Mouse (Mus musculus): ENCODE data around the gene Galntl6. TPM values are rescaled to one million over a fixed set of nuclear protein-coding genes. Genes with fewer than 3 reads are reported as not detected.

The Galntl6 gene
- polyA plus RNA-seq, 1 experiment from 2014 or later, result 0.36 TPM

- ATAC-seq (ENCODE audit: low read depth), result no peak
- no peak overlapping the region for H3K9ac ChIP-seq (ENCODE audit: low read length)
- H3K4me2 ChIP-seq (ENCODE audit: low read depth, low read length), result no peak overlapping the region
- no peak overlapping the region for H3K27ac ChIP-seq (ENCODE audit: low read length)
- WGBS, result 37% methylated on average over 3 of the region's 3 CpGs
- H3K9me3 ChIP-seq (ENCODE audit: control insufficient read depth, low read length), result no peaks in the 10 kb centered on the region
- no peaks in the 10 kb centered on the region for H3K4me1 ChIP-seq (replicated peaks; ENCODE audit: control insufficient read depth, insufficient read depth, low read length)
- no peaks in the 10 kb centered on the region for H3K36me3 ChIP-seq (ENCODE audit: control insufficient read depth, insufficient read depth, low read length)
- H3K27me3 ChIP-seq (ENCODE audit: control insufficient read depth, insufficient read depth, low read depth, low read length), result no peaks in the 10 kb centered on the region
- no peak overlapping the region for H3K4me3 ChIP-seq (ENCODE audit: low read length)
Observed at GRCm38 (mm10) chr8:58396500-58396899, 515.9 kb downstream of the Galntl6 start.

- WGBS, result 66% methylated on average over 1 of the region's 1 CpGs
- H3K4me2 ChIP-seq (ENCODE audit: low read depth, low read length), result no peak overlapping the region
- H3K36me3 ChIP-seq (ENCODE audit: control insufficient read depth, insufficient read depth, low read length), result no peaks in the 10 kb centered on the region
- H3K27ac ChIP-seq (ENCODE audit: low read length), result no peak overlapping the region
- H3K27me3 ChIP-seq (ENCODE audit: control insufficient read depth, insufficient read depth, low read depth, low read length), result no peaks in the 10 kb centered on the region
- no peaks in the 10 kb centered on the region for H3K4me1 ChIP-seq (replicated peaks; ENCODE audit: control insufficient read depth, insufficient read depth, low read length)
- no peak for ATAC-seq (ENCODE audit: low read depth)
- H3K9ac ChIP-seq (ENCODE audit: low read length), result no peak overlapping the region
- H3K9me3 ChIP-seq (ENCODE audit: control insufficient read depth, low read length), result no peaks in the 10 kb centered on the region
- no peak overlapping the region for H3K4me3 ChIP-seq (ENCODE audit: low read length)
Observed at GRCm38 (mm10) chr8:58395879-58396278, 516.6 kb downstream of the Galntl6 start.

- Histone ChIP-seq H3K4me1 (replicated peaks; ENCODE audit: control insufficient read depth, insufficient read depth, low read length) (no peaks in the 10 kb centered on the region), H3K9me3 (ENCODE audit: control insufficient read depth, low read length) (no peaks in the 10 kb centered on the region), H3K9ac (ENCODE audit: low read length) (no peak overlapping the region), H3K4me3 (ENCODE audit: low read length) (no peak overlapping the region), H3K27ac (ENCODE audit: low read length) (no peak overlapping the region), H3K4me2 (ENCODE audit: low read depth, low read length) (no peak overlapping the region), H3K27me3 (ENCODE audit: control insufficient read depth, insufficient read depth, low read depth, low read length) (no peaks in the 10 kb centered on the region), H3K36me3 (ENCODE audit: control insufficient read depth, insufficient read depth, low read length) (no peaks in the 10 kb centered on the region)
- 71% methylated on average over 2 of the region's 2 CpGs for WGBS
- no peak for ATAC-seq (ENCODE audit: low read depth)
Observed at GRCm38 (mm10) chr8:58372389-58372788, 540.1 kb downstream of the Galntl6 start.

GRCm38 (mm10) chr8:58371979-58372378 lies 540.5 kb downstream of the Galntl6 start:
- WGBS, result 83% methylated on average over 10 of the region's 10 CpGs
- no peak for ATAC-seq (ENCODE audit: low read depth)

GRCm38 (mm10) chr8:58331151-58331550 lies 581.3 kb downstream of the Galntl6 start:
- Histone ChIP-seq H3K9me3 (ENCODE audit: control insufficient read depth, low read length) (no peaks in the 10 kb centered on the region), H3K27ac (ENCODE audit: low read length) (no peak overlapping the region), H3K36me3 (ENCODE audit: control insufficient read depth, insufficient read depth, low read length) (no peaks in the 10 kb centered on the region), H3K4me1 (replicated peaks; ENCODE audit: control insufficient read depth, insufficient read depth, low read length) (no peaks in the 10 kb centered on the region), H3K4me2 (ENCODE audit: low read depth, low read length) (no peak overlapping the region), H3K4me3 (ENCODE audit: low read length) (no peak overlapping the region), H3K9ac (ENCODE audit: low read length) (no peak overlapping the region), H3K27me3 (ENCODE audit: control insufficient read depth, insufficient read depth, low read depth, low read length) (no peaks in the 10 kb centered on the region)
- 60% methylated on average over 1 of the region's 1 CpGs for WGBS
- no peak for ATAC-seq (ENCODE audit: low read depth)

More at GRCm38 (mm10) chr8:58371979-58372378, 540.5 kb downstream of the Galntl6 start:
- no peaks in the 10 kb centered on the region for H3K27me3 ChIP-seq (ENCODE audit: control insufficient read depth, insufficient read depth, low read depth, low read length)
- no peak overlapping the region for H3K27ac ChIP-seq (ENCODE audit: low read length)
- H3K4me1 ChIP-seq (replicated peaks; ENCODE audit: control insufficient read depth, insufficient read depth, low read length), result no peaks in the 10 kb centered on the region
- H3K9ac ChIP-seq (ENCODE audit: low read length), result no peak overlapping the region
- H3K36me3 ChIP-seq (ENCODE audit: control insufficient read depth, insufficient read depth, low read length), result no peaks in the 10 kb centered on the region
- no peak overlapping the region for H3K4me3 ChIP-seq (ENCODE audit: low read length)
- no peak overlapping the region for H3K4me2 ChIP-seq (ENCODE audit: low read depth, low read length)
- no peaks in the 10 kb centered on the region for H3K9me3 ChIP-seq (ENCODE audit: control insufficient read depth, low read length)

- no peak overlapping the region for H3K4me2 ChIP-seq (ENCODE audit: low read depth, low read length)
- H3K4me3 ChIP-seq (ENCODE audit: low read length), result no peak overlapping the region
- no peaks in the 10 kb centered on the region for H3K36me3 ChIP-seq (ENCODE audit: control insufficient read depth, insufficient read depth, low read length)
Observed at GRCm38 (mm10) chr8:58313482-58313881, 599.0 kb downstream of the Galntl6 start.

GRCm38 (mm10) chr8:58291487-58291886 lies 621.0 kb downstream of the Galntl6 start:
- H3K4me3 ChIP-seq (ENCODE audit: low read length), result no peak overlapping the region
- H3K36me3 ChIP-seq (ENCODE audit: control insufficient read depth, insufficient read depth, low read length), result no peaks in the 10 kb centered on the region
- H3K27ac ChIP-seq (ENCODE audit: low read length), result no peak overlapping the region
- no peak overlapping the region for H3K4me2 ChIP-seq (ENCODE audit: low read depth, low read length)
- no peak overlapping the region for H3K9ac ChIP-seq (ENCODE audit: low read length)
- no peaks in the 10 kb centered on the region for H3K27me3 ChIP-seq (ENCODE audit: control insufficient read depth, insufficient read depth, low read depth, low read length)
- ATAC-seq (ENCODE audit: low read depth), result no peak
- 82% methylated on average over 4 of the region's 4 CpGs for WGBS
- H3K4me1 ChIP-seq (replicated peaks; ENCODE audit: control insufficient read depth, insufficient read depth, low read length), result no peaks in the 10 kb centered on the region
- H3K9me3 ChIP-seq (ENCODE audit: control insufficient read depth, low read length), result no peaks in the 10 kb centered on the region

More at GRCm38 (mm10) chr8:58313482-58313881, 599.0 kb downstream of the Galntl6 start:
- Histone ChIP-seq H3K9me3 (ENCODE audit: control insufficient read depth, low read length) (no peaks in the 10 kb centered on the region), H3K27ac (ENCODE audit: low read length) (no peak overlapping the region), H3K4me1 (replicated peaks; ENCODE audit: control insufficient read depth, insufficient read depth, low read length) (no peaks in the 10 kb centered on the region), H3K9ac (ENCODE audit: low read length) (no peak overlapping the region), H3K27me3 (ENCODE audit: control insufficient read depth, insufficient read depth, low read depth, low read length) (no peaks in the 10 kb centered on the region)
- ATAC-seq (ENCODE audit: low read depth), result no peak
- WGBS, result 83% methylated on average over 2 of the region's 2 CpGs

GRCm38 (mm10) chr8:58290080-58290479 lies 622.4 kb downstream of the Galntl6 start:
- H3K36me3 ChIP-seq (ENCODE audit: control insufficient read depth, insufficient read depth, low read length), result no peaks in the 10 kb centered on the region
- H3K4me1 ChIP-seq (replicated peaks; ENCODE audit: control insufficient read depth, insufficient read depth, low read length), result no peaks in the 10 kb centered on the region
- no peak overlapping the region for H3K27ac ChIP-seq (ENCODE audit: low read length)
- no peaks in the 10 kb centered on the region for H3K9me3 ChIP-seq (ENCODE audit: control insufficient read depth, low read length)
- H3K9ac ChIP-seq (ENCODE audit: low read length), result no peak overlapping the region
- H3K4me2 ChIP-seq (ENCODE audit: low read depth, low read length), result no peak overlapping the region
- no peak overlapping the region for H3K4me3 ChIP-seq (ENCODE audit: low read length)
- no peak for ATAC-seq (ENCODE audit: low read depth)
- no peaks in the 10 kb centered on the region for H3K27me3 ChIP-seq (ENCODE audit: control insufficient read depth, insufficient read depth, low read depth, low read length)

- H3K4me1 ChIP-seq (replicated peaks; ENCODE audit: control insufficient read depth, insufficient read depth, low read length), result no peaks in the 10 kb centered on the region
- H3K4me2 ChIP-seq (ENCODE audit: low read depth, low read length), result no peak overlapping the region
- H3K27ac ChIP-seq (ENCODE audit: low read length), result no peak overlapping the region
- no peaks in the 10 kb centered on the region for H3K27me3 ChIP-seq (ENCODE audit: control insufficient read depth, insufficient read depth, low read depth, low read length)
- whole genome bisulfite sequencing, result 80% methylated on average over 2 of the region's 2 CpGs
- no peak overlapping the region for H3K9ac ChIP-seq (ENCODE audit: low read length)
- H3K9me3 ChIP-seq (ENCODE audit: control insufficient read depth, low read length), result no peaks in the 10 kb centered on the region
- H3K4me3 ChIP-seq (ENCODE audit: low read length), result no peak overlapping the region
- no peaks in the 10 kb centered on the region for H3K36me3 ChIP-seq (ENCODE audit: control insufficient read depth, insufficient read depth, low read length)
- ATAC-seq (ENCODE audit: low read depth), result no peak
Observed at GRCm38 (mm10) chr8:58265485-58265884, 647.0 kb downstream of the Galntl6 start.

All from lung, embryonic 16.5 days (tissue).